Mouse (Mus musculus) erythroblast, adult 5-6 weeks (primary cell): ENCODE measurements around the gene Nap1l4. TPM values are rescaled to one million over a fixed set of nuclear protein-coding genes. Genes with fewer than 3 reads are reported as not detected.

Experiments used
- ATAC-seq: replicated peaks from 2 replicates; pipeline ENCODE4 v1.8.0; 2016; ENCODE audit warnings: moderate number of reproducible peaks, mild to moderate bottlenecking, moderate TSS enrichment, inconsistent platforms; ENCODE audit not compliant: poor library complexity, low FRiP score, severe bottlenecking
- total RNA-seq, 2 experiments: library from RNA; stranded (forward) in 1 of 2; stranded (reverse) in 1 of 2; fragments of 150-400 nt in 1 of 2; fragments of 200-764, 138-1000 nt in 1 of 2; gene quantifications; 2 replicates each; pipeline versions ENCODE4 v1.2.3 to v1.2.4; 2015 to 2017; ENCODE audit warnings: low replicate concordance in 2 of 2

Nap1l4 gene
- total RNA-seq, 2 experiments from 2014 or later, result 40.7 to 89.7 TPM

GRCm38 (mm10) chr7:143533284-143533683 is 15.6 kb downstream of the Nap1l4 start:
- ATAC-seq, result peak; percentile 88

GRCm38 (mm10) chr7:143532410-143532809 is 16.5 kb downstream of the Nap1l4 start:
- ATAC-seq, result no peak

GRCm38 (mm10) chr7:143519333-143519732 is 29.6 kb downstream of the Nap1l4 start:
- no peak for ATAC-seq

DNA sequence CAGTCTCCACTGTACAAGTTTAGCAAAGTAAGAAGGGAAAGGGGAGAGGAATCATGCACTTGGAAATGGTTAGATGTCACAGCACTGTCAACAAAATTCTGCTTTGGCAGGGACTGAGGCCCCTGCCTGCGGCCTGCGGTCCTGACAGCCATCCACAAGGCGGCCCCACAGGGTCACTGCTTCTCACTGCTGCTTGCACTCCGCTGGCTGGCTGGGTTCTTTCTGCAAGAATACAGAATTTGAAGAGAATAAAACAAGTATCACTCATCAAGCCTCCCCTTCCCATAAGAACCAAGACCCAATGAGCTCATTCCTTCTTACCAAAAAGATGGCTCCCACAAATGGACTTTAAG is 34.5 kb downstream of the Nap1l4 start:
- no peak for ATAC-seq

GRCm38 (mm10) chr7:143513763-143514415 is 35.0 kb downstream of the Nap1l4 start:
- no peak for ATAC-seq

- no peak for ATAC-seq
These were observed 37.6 kb downstream of the Nap1l4 start for GRCm38 (mm10) chr7:143511335-143511712.

DNA sequence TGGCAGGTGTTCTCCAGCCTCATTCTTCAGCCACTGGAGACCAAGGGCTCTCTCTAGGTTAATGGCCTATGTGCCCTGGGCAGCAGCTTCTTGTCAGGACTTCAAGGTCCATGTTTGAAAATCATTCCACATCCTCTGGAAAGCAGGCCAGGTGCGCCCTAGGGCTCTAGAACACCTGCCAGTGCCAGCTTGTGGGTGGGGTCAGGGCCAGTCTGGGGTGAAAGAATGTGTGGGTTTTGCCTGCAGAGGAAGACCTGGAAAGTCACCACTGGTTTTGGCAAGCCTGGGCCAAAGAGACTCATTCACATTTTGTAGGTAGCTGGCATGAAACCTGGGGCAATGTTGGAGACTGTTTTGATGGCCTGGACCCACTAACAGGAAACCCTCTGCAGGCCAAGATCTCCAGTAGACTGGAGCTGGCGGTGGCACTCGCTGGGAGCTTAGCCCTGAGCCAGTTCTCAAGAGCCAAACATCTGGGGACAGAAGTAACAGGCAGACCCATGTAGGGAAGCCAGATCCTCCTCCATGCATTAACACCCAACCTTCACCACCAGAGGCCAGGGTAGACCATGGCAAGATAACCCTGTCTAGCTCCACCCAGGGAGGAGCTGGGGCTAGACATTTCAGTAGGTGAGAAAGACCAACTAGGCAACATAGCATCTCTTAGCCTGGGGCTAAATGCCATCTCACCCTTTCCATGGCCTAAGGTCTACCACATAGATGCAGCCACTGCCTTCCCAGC is 38.1 kb downstream of the Nap1l4 start:
- ATAC-seq, result 0 out of 2 replicates have a peak, but pooled peaks have one; percentile 36

- no peak for ATAC-seq
These were observed 39.3 kb downstream of the Nap1l4 start for GRCm38 (mm10) chr7:143509566-143509965.

DNA sequence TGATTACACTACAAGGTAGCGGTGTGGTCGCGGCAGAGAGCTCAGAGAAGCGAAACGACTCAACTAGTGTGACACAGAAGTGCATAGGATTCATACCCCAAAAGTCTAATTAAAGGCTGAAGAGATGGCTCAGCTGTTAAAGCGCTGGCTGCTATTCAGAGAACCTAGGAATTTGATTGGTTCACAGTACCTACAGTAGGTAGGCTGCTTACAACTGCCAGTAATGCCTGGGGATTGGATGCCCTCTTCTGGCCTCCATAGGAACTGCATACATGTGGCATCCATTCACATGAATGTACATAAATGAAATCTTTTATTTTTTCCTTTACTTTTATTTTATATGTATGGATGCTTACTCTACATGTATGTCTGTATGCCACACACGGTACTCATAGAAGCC is 42.2 kb downstream of the Nap1l4 start:
- ATAC-seq, result peak; percentile 67

GRCm38 (mm10) chr7:143506271-143506670 is 42.6 kb downstream of the Nap1l4 start:
- no peak for ATAC-seq

DNA sequence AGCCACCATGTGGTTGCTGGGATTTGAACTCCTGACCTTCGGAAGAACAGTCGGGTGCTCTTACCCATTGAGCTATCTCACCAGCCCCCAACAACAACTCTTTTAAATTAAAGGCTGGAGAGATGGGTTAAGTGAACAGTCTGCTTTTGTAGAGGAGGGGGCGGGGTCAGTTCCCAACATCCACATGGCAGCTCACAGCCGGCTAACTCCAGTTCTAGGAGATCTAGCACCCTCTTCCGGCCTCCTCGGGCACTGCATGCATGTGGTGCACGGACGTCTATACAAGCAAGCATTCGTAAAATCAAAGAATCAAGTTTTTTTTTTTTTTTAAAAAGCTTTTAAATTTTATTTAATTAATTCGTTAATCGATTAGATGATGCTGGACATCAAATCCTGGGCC is 43.1 kb downstream of the Nap1l4 start:
- ATAC-seq, result peak; percentile 68

- no peak for ATAC-seq
These were observed 43.5 kb downstream of the Nap1l4 start for GRCm38 (mm10) chr7:143505411-143505810.

DNA sequence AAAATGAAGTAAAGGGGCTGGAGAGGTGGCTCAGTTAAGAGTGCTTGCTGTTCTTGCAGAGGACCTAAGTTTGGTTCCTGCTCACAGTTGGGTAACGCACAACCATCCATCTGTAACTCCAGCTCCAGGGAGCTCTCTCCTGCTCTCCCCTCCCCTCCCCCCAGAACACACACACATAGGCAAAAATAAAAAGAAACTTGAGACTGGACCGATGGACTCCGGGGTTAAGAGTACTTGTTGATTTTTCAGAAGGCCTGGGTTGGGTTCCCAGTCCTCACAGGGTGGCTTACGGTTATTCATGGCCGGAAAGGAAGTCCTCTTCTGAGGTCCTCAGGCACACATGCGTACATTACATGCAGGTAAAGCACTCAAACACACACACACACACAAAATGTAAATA is 45.0 kb downstream of the Nap1l4 start:
- ATAC-seq, result no peak

GRCm38 (mm10) chr7:143502418-143503200 is 46.3 kb downstream of the Nap1l4 start, which contains the start of gene Phlda2:
TSS of gene Phlda2 (minus strand) at chr7:143503150.
- no peak for ATAC-seq

- no peak for ATAC-seq
These were observed 47.1 kb downstream of the Nap1l4 start for GRCm38 (mm10) chr7:143501643-143502417.

DNA sequence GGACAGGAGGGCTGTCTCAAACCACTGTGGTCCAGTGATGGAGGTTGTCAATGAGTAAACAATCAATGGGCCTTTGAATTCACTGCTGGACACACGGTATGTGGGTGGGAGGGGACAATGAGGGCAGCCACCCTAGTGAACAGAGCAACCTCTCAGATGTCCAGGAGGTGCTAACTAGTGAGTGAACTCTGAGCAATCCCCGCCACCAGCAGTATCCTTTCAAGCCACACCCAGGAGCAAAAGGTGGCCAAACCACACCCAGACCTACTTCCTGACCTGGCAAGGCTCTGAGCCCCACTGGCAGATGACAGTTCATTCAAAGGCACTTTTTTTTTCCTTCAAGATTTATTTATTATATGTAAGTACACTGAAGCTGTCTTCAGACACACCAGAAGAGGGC is 48.0 kb downstream of the Nap1l4 start:
- ATAC-seq, result no peak

GRCm38 (mm10) chr7:143498584-143498983 is 50.3 kb downstream of the Nap1l4 start:
- no peak for ATAC-seq

GRCm38 (mm10) chr7:143495104-143495961 is 53.6 kb downstream of the Nap1l4 start:
- no peak for ATAC-seq

- no peak for ATAC-seq
These were observed 55.2 kb downstream of the Nap1l4 start for GRCm38 (mm10) chr7:143493616-143494126.
